Mouse (Mus musculus): ENCODE measurements around the gene Alg9.

The Alg9 gene

GRCm38 (mm10) chr9:50761520-50762243 lies 13.1 kb upstream of the Alg9 start:
- no peak for DNase-seq

GRCm38 (mm10) chr9:50763331-50763730 lies 11.5 kb upstream of the Alg9 start:
- peak; percentile 17 for DNase-seq

- no peak for DNase-seq
Observed at GRCm38 (mm10) chr9:50767531-50768106, 7.2 kb upstream of the Alg9 start.

- peak; percentile 95 for DNase-seq
Observed at GRCm38 (mm10) chr9:50768107-50769002, 6.5 kb upstream of the Alg9 start, which contains the start of gene Fdxacb1. Gene Fdxacb1, plus strand, starts transcription at chr9:50768236.

GRCm38 (mm10) chr9:50770011-50770410 lies 4.8 kb upstream of the Alg9 start:
- DNase-seq = no peak

- DNase-seq = no peak
Observed at GRCm38 (mm10) chr9:50774026-50774462, 775 bp upstream of the Alg9 start.

DNA sequence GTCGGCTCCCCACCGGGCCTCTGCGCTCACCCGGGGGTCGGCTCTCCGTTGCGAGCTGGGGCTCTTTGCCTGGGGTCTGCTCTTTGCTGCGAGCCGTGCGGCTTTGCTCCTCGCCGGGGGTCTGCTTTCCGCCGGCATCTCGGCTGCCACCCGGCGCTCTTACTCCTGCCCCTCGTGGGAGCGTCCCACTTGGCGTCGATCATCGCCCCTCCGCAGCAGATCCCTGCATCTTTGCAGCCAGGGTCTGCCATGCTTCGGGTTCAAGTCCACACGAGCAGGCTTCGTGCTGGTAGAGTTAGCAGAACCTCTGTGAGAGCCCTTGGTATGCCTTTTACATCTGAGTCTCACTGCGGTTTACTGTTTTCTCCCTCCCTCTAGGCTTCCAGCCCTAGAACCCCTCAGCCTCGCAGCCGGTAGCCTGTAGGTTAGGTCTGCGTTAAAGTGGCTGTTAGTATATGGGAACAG lies 875 bp downstream of the Alg9 start:
- DNase-seq = peak; percentile 23

- DNase-seq = no peak
Observed at GRCm38 (mm10) chr9:50776162-50776760, 1.4 kb downstream of the Alg9 start.

GRCm38 (mm10) chr9:50782155-50782554 lies 7.3 kb downstream of the Alg9 start:
- DNase-seq = peak; percentile 65

GRCm38 (mm10) chr9:50795266-50795665 lies 20.4 kb downstream of the Alg9 start:
- DNase-seq = no peak

GRCm38 (mm10) chr9:50796776-50797175 lies 22.0 kb downstream of the Alg9 start:
- DNase-seq = no peak

DNA sequence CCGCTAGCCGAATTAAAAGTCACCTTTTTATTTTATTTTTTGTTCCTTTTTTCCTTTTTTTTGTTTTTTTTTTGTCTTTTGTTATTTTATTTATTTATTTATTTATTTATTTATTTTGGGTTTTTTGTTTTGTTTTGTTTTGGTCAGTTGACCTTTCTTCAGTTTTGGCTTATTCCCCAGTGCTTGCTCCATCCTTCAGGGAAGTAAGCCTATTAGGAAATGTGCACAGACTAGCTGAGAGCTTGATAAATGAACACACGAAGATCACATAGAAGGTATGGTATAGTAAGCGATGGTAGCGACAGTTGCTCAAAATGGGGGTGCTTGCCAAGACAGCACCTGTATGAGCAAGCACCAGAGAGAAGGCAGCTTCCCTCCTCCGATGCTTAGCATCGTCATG lies 22.8 kb downstream of the Alg9 start:
- DNase-seq = no peak

- DNase-seq = no peak
Observed at GRCm38 (mm10) chr9:50798368-50798767, 23.5 kb downstream of the Alg9 start.

DNA sequence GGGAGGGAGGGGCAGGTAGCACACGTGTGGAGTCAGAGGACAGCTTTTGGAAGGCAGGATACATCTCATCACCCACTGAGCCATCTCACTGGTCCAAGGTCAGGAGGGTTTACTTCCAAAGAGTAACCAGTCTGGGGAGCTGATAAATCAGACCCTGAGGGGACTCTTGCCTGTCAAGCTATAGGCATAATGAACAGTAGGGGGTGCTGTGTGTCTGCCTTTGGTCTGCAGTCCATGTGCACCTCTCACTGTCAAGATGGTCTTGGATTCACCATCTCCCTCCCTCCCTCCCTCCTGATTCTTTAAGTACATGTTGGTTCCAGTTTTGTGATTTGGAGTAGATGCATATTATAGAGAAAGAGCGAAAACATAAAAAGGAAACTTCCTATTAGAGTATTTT lies 26.2 kb downstream of the Alg9 start:
- peak; percentile 77 for DNase-seq

DNA sequence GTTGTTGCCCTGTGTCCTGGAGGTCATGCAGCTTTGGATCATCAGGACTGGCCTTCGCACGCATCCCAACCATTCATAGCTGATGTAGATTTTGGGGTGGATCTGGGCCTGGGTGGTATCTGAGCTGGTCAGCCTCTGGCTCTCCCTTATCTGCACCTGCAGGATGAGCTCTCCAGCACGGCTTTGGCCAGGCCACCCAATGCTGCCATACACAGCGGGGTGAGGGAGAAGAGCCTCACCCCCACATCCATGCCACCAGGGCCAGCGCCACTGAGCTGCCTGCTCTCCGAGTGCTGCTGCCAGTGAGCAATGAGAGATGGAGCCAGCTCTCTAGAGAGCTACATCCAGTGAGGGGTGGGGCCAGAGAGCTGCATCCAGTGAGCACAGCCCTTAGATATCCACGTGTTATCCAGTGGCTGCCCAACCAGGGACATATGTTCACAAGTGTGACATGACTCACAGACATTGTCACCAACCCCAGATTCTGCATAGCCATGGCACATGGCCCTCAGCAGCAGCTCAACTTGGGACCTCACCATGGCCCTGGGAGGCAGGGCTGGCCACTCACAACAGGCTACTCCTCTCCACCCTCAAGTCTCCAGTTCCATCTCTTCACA lies 28.3 kb downstream of the Alg9 start:
- peak; percentile 90 for DNase-seq

DNA sequence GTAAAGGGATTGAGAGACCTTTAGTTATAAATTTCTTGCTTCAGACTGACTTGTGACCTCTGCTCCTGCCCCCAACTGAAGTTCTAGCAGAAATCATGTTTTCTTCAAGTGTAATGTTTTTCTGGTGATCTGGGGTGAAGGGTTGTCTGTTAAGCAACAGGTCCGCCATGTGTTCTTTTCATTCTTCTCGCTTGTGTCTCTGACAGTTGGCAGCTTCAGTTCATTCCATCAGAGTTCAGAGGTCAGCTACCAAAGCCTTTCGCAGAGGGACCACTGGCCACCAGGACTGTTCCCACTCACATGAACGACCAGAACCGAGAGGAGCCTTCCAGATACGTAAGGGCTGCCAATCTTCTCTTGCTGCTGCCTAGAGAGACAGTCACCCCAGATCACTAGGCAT lies 33.7 kb downstream of the Alg9 start:
- DNase-seq = no peak

DNA sequence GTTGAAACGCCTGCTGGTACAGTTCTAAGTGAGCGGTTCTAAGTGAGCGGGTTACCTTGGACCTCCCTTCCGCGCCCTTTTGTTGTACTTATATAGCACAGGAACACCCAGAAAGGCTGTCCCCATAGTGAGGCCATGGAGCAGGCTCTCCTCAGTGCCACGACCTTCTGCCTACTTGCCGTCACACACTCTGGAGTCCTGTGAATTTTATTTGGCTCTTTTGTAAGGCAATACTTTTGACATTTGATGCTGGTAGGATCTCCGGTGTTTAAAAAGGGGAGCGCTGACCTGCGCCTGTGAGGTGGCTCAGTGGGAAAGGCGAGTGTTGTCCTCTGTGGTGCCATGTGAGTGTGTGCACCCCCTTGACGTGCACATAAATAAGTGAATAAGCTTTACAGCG lies 34.3 kb downstream of the Alg9 start:
- no peak for DNase-seq

DNA sequence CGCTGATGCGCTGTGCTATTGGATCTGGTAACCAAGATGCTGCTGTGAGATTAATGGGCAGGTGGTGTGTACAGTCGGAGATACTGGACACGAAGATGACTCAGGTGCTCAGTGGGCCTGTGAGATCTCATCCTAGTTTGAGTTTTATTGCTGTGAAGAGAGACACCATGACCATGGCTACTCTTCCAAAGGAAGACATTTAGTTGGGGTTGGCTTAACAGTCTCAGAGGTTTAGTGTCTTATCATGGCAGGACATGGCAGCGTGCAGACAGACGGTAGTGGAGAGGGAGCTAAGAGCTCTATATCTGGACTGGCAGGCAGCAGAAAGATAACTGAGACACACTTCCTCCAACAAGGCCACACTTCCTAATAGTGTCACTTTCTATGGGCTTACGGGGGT lies 36.4 kb downstream of the Alg9 start:
- DNase-seq = peak; percentile 80

GRCm38 (mm10) chr9:50811746-50812145 lies 36.9 kb downstream of the Alg9 start:
- peak; percentile 63 for DNase-seq

DNA sequence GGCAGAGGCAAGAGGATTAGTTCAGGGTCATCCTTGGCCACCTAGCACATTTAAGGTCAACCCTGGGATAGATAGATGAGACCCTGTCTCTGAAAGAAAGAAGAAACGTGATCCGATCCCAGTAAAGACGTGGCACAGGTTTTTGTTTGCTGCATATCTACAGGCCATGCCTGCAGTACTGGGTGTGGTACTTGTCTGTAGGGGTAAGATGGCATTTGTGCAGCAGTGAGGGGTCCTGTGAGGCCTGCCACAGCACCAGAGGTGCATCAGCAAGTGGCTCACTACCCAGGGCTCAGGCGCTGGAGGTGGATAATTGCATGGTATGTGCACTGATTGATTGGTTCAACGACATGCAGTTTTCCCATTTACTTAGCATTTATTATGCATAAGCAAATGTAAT lies 39.0 kb downstream of the Alg9 start:
- DNase-seq = peak; percentile 79

DNA sequence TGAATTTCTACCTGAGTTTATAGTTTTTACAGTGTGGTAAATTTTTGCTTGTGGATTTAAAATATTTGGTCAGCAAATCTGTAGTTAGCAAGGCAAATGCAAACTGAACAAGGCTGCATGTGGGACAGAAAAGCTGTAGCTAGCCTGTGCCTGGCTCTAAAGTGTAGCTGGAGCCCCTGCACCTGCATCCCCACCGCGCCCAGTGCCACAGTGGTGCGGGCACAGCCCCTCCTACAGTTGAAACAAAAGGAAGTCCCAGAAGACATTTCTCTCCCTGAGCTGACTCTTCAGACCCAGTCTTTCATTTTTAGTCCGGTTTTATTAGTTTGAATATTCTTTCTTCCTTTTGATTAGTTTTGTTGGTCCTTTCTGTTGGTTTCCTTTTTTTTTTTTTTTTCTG lies 40.8 kb downstream of the Alg9 start:
- DNase-seq = no peak

GRCm38 (mm10) chr9:50816512-50816911 lies 41.7 kb downstream of the Alg9 start:
- DNase-seq = peak; percentile 74

DNA sequence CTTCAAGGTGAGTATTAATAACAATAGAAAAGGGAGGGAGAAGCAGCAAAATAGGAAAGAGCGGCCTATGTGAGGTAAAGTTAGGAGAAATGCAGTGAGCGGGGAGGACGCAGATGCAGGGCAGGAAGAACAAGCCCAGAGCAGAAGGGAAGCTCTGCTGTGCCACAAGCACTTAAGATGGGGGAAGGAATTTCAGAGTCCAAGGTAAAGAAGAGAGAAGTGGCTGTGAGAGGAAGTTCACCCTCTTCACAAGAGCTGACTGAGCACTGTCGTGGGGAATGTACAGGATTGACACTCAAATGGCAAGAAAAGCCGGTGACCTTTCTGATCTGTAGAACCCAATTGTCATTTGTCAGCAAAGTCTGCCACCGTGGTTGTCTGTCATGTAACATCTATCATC lies 43.2 kb downstream of the Alg9 start:
- DNase-seq = no peak
